Mouse (Mus musculus): ENCODE data around the gene AU022252.
"Not testable (repeated sequence)": the region's sequence is repeated elsewhere in the genome, so short reads cannot be mapped to it uniquely, and the experiment has no call there.

The AU022252 gene

GRCm38 (mm10) chr4:119232410-119233255, at the start of gene AU022252, which contains the start of gene P3h1:
TSS of gene AU022252 (minus strand) at chr4:119232712.
TSS of gene P3h1 (plus strand) at chr4:119232915.
- DNase-seq: peak; percentile 96

DNA sequence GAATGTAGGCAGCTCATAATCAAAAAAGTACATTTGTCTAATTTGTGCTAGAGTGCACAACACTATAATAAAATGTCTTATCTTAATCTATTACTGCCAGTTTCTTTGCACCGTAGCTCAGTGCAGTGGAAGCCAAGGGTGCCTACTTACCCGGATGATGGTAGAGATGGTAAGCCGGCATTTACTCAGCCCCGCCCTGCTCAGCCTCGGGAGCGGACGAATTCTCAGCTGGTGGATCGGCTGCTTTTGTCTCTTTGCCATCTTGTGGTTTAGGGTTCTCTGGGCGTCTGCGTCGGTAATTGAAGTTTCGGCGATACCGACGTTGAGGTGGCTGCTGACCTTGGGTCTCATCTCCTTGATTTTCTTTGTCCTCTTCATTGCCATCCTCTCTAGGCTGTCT, 46.3 kb upstream of the AU022252 start:
- DNase-seq: not testable (repeated sequence)

- no peak for DNase-seq
Measured at GRCm38 (mm10) chr4:119275726-119276125, 43.2 kb upstream of the AU022252 start.

GRCm38 (mm10) chr4:119275226-119275625, 42.7 kb upstream of the AU022252 start:
- DNase-seq: no peak

DNA sequence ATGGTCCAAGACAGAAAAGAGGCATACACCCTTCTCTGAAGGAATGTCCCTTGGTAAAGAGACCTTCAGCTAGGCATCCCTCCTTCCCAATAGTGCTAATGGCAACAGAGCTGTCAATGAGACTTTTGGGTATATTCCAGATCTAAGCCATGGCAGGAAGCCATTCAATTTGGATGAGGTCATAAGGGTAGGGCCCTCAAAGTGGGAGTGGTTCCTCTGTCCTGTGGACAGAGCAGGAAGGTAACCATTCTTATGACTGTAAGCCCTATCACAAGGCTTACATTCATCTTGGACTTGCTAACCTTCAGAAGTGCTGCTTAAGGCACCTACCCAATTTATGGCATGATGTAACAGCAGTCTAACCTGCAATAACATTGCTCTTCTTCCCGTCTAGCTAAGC, 42.1 kb upstream of the AU022252 start:
- DNase-seq: no peak

GRCm38 (mm10) chr4:119266606-119267005, 34.1 kb upstream of the AU022252 start:
- DNase-seq: no peak

- no peak for DNase-seq
Measured at GRCm38 (mm10) chr4:119263459-119263858, 30.9 kb upstream of the AU022252 start.

DNA sequence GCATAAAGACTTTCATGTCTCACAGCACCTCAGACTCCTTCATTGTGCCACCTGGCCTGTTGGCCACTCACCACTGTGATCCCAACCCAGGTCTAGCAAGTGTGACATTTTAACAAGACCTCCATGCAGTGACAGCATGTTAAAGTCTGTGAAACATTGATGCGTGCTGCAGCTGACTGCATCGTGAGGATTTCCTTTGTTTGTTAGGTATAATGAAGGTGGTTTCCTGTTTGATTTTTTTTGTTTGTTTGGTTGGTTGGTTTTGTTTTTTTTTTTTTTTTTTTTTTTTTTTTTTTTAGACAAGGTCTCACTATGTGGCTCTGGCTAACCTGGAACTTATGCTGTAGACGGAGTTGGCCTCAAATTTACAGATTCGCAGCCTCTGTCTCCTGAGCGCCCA, 30.0 kb upstream of the AU022252 start:
- no peak for DNase-seq

- DNase-seq: no peak
Measured at GRCm38 (mm10) chr4:119261087-119261713, 28.7 kb upstream of the AU022252 start.

DNA sequence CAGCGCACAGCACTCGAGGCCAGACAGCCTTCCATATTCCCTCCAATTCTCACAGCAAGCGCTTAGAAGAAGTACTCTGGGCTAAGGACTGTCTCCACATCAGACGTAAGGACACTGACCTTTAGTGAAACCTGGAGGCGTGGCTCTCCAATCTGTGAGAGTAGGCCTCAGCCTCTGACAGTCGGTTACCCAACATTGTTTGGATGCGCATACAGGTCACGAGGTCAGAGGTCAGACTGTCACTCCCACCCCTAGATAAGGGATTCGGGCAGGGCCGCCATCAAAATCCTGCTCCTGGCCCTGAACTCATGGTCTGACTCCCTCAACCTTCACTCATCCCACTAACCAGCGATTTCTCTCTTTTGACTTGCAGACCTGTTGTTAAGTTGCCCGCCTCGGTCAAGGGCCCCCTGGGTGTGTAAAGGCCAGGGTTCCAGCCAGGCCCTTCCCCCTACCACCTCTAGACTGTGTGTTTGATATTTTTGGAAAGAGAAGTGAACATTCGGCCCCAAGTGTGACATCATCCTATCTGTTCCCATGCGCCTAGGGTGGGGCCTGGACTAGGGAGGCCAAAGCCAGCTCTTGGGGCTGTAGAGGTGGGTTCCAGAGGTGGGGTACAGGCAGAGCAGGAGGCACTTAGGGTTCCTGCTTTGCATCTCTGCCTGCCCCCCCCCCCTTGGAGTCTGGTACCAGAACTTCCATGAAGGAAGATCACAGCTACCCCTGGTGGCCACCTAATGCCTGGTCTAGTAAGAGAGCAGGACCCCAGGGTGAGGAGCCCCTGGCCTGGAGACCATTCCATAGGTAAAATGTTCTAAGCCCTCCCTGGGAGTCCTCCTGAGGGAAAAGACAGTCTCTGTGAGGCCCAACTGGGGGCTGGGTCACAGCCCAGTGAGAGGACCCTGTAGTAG, 27.1 kb upstream of the AU022252 start:
- no peak for DNase-seq

DNA sequence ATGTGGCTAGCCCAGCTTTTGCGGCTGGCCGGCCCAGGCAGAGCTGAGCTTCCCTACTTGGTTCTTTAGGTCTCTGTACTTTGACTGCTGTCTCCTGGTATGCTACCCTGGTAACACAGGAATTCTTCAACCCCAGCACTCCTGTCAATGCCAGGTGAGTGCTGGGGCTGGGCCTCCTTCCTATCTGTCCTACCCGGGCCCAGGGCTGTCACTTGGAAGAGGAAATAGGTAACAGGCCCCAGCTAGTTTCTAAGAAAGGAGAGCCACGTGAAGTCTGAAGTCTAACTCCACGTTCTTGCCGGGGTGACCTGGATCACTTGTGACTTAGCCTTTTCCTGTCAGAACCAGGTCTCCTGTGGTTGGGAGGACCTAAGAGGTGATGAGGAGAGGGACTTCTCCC, 24.6 kb upstream of the AU022252 start:
- DNase-seq: no peak

GRCm38 (mm10) chr4:119255351-119255750, 22.8 kb upstream of the AU022252 start, which contains the start of gene Cldn19:
TSS of gene Cldn19 (plus strand) at chr4:119255414.
- DNase-seq: no peak

- DNase-seq: peak; percentile 38
Measured at GRCm38 (mm10) chr4:119254012-119254618, 21.6 kb upstream of the AU022252 start.

DNA sequence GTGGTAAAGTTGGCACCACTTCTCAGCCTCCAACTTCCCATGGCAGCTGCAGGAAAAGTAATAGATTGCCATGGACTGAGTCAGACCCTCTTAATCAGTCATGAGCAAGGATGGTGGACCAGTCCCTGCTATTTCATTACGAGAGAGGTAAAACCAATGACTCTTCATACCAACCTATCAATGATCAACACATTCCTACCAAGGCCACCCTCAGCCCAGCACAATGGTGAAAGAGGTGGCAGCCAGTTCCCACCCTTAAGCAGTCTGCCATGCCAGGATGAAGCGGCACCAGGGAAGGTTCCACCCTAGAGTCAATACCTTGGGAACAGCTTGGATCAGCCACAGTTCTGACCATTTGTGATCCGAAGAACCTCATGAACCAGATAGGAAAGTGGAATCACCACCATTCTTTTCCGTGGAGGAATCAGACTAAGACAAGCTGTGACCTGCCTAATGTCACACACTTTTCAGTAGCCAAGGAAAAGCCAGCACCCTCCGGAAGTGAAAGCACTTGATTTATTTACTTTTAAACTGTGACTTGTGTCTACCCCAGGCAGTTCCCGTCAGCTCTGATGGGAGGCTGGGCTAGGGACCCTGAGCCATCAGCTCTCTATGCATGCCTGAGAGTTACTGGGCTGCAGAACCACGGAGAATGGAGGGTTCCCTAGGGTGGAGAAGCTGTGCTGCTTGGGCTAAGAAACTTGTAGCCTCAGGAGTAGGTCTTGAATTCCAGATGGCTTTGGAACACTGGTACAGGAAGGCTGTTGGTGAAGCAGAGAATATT, 19.7 kb upstream of the AU022252 start:
- no peak for DNase-seq

DNA sequence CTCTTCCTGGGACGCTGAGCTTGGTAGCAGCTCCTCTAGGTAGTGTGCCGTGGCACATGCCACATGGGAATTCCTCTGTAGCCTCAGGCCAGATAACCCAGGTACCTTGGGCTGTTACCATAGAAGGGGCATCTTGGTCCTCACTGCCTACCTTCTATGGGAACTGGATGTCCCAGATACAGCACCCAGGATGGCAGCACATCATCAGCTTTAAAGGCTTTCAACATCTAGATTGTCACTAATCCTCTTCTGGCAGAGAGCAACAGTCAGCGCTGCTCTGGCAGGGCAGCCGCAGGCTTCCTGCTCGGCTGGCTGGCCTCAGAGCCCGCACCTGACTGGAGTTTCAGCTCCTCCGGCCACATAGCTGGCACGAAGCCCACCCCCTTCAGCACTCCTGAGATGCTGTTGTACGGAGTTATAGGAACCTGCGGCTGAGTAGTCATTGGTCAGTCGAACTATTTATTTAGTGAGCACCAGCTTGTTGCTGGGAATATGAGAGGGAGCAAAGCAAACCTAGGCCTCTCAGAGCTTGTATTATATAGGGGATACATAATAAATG, 16.0 kb upstream of the AU022252 start:
- no peak for DNase-seq

DNA sequence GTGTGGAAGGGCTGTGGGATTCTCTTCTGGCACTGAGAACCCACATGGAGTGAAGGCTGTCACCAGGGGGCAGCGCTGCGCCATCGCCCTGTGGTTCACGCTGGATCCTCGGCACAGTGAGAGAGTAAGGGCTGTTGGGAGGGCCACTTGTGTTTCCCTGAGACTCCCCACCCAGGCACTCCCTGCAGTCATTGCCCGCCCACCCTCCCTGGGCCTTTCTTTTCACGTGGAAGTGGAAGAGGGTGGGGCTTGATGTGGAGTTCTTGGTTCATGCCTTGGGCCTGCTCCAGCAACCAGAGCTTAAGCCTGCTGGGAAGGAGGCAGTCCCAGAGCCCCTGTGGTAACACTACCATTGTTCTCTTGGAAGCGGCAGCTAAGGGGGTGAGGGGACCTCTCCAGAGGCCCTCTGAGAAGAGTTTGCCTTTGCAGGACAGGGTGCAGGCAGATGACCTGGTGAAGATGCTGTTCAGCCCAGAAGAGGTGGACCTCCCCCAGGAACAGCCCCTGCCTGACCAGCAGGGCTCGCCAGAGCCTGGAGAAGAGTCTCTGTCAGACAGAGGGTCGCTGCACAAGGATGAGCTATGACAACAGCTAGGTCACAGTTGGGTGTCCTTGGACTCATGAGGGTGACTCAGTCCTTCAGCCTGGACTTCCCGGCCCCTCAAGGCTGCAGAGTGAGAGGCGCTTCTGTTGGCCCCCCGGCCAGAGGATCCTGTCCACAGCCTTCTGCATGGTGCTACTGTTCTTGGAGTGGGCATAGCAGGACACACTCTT, 15.1 kb upstream of the AU022252 start:
- DNase-seq: peak; percentile 79

- DNase-seq: no peak
Measured at GRCm38 (mm10) chr4:119246688-119247225, 14.2 kb upstream of the AU022252 start.

- DNase-seq: no peak
Measured at GRCm38 (mm10) chr4:119245961-119246360, 13.4 kb upstream of the AU022252 start.

DNA sequence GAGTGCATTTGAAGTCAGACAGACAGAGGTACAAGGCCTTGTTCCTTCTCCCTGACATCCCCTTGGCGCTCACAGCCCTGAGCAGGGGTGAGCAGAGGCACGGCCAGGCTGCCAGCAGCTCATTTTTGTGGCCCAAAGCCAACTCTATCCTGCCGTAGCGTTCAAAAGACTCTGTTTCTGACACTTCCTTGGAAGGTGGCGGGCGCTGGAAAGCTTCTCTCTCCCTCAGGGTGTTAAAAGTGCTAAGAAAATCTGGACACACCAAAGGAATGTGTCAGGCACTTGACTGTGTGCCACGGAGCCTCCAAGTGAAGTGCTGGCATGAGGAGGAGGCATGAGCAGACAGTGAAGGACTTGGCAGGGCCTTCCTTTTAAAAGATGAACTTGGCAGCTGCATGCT, 13.0 kb upstream of the AU022252 start:
- peak; percentile 51 for DNase-seq

Data from right cerebral cortex, postnatal 14 days (tissue).